Mouse (Mus musculus) kidney, embryonic 14.5 days (tissue): Measurements from ENCODE around the gene Anp32a. TPM values are rescaled to one million over a fixed set of nuclear protein-coding genes. Genes with fewer than 3 reads are reported as not detected.

ENCODE experiments used
- ATAC-seq: fragments of 200-750 bp; cut with Nextera tagmentation; 2 replicates; pipeline ENCODE4 v1.8.0; 2017; ENCODE audit warnings: moderate number of reproducible peaks, mild to moderate bottlenecking, moderate TSS enrichment, moderate library complexity; ENCODE audit not compliant: low FRiP score, low TSS enrichment
- H3K27ac ChIP-seq: fragments of 300-500 bp; sonication (generic); 2 replicates; pipeline ENCODE4 v1.5.1; 2014; ENCODE audit warnings: low read depth, mild to moderate bottlenecking, low read length, moderate library complexity, mixed read lengths
- H3K27me3 ChIP-seq: fragments of 300-500 bp; sonication (generic); 2 replicates; pipeline ENCODE4 v1.6.1; 2014; ENCODE audit warnings: mild to moderate bottlenecking, low read length; ENCODE audit not compliant: control insufficient read depth, insufficient read depth
- H3K36me3 ChIP-seq: fragments of 300-500 bp; sonication (generic); 2 replicates; pipeline ENCODE4 v1.6.1; 2014; ENCODE audit warnings: low read length, mixed read lengths; ENCODE audit not compliant: control insufficient read depth, insufficient read depth
- H3K4me1 ChIP-seq: fragments of 300-500 bp; sonication (generic); 2 replicates; pipeline ENCODE4 v1.6.1; 2014; ENCODE audit warnings: low read length, mixed read lengths; ENCODE audit not compliant: control insufficient read depth, insufficient read depth
- H3K4me2 ChIP-seq: fragments of 300-500 bp; sonication (generic); replicated peaks from 2 replicates; pipeline ENCODE4 v1.6.1; 2014; ENCODE audit warnings: low read depth, mild to moderate bottlenecking, low read length
- H3K4me3 ChIP-seq: fragments of 300-500 bp; sonication (generic); 2 replicates; pipeline ENCODE4 v1.5.1; 2014; ENCODE audit warnings: mild to moderate bottlenecking, low read length
- H3K9ac ChIP-seq: fragments of 300-500 bp; sonication (generic); 2 replicates; pipeline ENCODE4 v1.6.1; 2014; ENCODE audit warnings: low read depth, mild to moderate bottlenecking, low read length, moderate library complexity
- H3K9me3 ChIP-seq: fragments of 300-500 bp; sonication (generic); 2 replicates; pipeline ENCODE4 v1.6.1; 2016; ENCODE audit warnings: low read length; ENCODE audit not compliant: control insufficient read depth
- WGBS: fragments of 180-500 bp; shearing (Covaris S2); extraction: QIAGEN DNeasy Blood & Tissue Kit; methylation state at CpG from one replicate; pipeline ENCODE4 v1.1.7; 2014; 5-methylcytosine and 5-hydroxymethylcytosine counted together
- polyA plus RNA-seq: library from polyadenylated mRNA; unstranded; fragments of >200 nt; fragmentation: Nextera tagmentation; extraction: Ambion mirVana; gene quantifications from 2 replicates; pipeline ENCODE4 v1.2.1, GENCODE M21; 2014

The Anp32a gene
- polyA plus RNA-seq, 1 experiment from 2014 or later, result 155 TPM

DNA sequence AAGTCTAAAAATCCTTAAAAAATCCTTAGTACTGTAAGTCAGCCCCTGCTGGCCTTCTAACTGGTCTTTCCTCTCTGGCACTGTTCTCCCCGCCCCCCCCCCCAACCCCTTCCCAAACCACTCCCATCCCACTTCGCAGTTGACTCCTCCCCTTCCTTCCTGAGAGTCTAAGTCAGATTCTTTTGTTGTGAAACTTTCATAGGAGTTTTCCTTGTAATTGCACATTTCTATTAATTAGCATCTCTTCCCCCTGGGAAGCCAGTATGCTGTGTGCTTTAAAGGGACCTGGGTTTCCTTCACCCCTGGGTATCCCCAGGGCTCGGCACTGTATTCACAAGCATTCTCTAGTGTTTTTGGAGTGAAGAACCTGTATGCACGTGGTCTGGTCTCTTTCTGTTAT, 10.1 kb downstream of the Anp32a start:
- ATAC-seq, result no peak
- no peak overlapping the region for H3K9ac ChIP-seq
- peaks cover 8% of the 10 kb centered on the region for H3K36me3 ChIP-seq
- no peak overlapping the region for H3K4me2 ChIP-seq
- 30% methylated on average over 4 of the region's 4 CpGs for WGBS
- H3K9me3 ChIP-seq, result no peaks in the 10 kb centered on the region
- H3K4me1 ChIP-seq, result peaks cover 32% of the 10 kb centered on the region
- no peaks in the 10 kb centered on the region for H3K27me3 ChIP-seq
- no peak overlapping the region for H3K4me3 ChIP-seq
- H3K27ac ChIP-seq, result no peak overlapping the region

DNA sequence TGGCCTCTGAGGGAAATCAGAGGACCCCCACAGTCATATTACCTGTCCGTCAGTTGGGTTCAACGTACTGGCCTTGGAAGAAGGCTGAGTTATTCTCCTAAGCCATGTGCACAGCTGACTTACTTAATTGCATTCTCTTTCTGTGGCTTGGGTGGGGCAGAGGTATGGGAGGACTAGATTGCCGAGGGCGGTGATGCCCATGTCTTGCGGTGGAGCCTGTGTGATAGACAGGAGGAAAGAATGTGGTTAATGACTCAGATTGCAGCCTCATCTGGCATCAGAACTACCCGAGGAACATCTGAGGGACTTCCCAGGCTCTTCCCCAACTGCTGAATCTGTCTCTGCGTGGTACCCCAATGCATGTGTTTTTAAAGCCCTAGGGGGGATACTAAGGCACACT, 12.7 kb downstream of the Anp32a start:
- Histone ChIP-seq H3K36me3 (peaks cover 15% of the 10 kb centered on the region), H3K4me3 (no peak overlapping the region), H3K9ac (no peak overlapping the region), H3K4me2 (no peak overlapping the region), H3K9me3 (no peaks in the 10 kb centered on the region), H3K27ac (no peak overlapping the region), H3K4me1 (peaks cover 28% of the 10 kb centered on the region), H3K27me3 (no peaks in the 10 kb centered on the region)
- no peak for ATAC-seq
- 66% methylated on average over 7 of the region's 7 CpGs for WGBS

DNA sequence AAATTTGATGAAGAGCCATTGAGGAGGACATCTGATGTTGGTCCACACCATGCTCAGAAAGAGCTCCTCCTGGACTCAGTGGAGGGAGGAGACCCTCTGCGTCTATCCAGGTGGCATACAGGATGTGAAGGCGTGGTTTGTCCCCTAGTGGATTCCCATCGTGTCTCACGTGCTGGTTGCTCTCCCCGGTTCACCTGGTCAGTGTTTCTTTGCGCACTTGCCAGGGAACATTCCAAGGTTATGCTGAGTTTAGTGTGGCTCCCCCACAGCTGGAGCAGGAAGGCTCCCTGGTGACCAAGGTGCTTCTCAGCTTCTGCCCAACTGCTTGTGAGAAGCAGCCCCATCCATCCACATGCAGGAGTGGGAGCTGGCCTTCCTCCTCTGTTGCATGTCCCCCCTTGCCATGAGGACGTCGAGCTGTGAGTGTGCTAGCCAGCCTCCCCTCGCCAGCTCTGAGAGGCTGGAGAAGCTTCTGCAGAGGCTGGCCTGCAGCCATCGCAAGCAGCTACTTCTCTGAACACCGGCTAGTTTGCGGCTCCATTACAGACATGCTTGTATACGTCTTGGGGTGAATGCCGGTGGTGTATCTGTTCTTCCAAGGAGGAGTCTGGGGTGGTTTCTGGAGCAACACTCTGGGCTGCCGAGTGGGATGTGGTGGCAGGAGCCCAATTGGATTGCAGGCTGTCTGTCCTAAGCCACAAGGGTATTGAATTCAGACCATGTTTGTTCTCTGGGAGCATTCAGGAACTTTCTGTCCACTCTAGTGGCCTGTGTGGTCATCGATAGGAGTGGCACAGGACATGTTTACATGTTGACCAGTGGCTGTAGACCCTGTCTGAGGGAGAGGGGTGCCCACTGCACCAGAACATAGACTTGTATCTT, 14.0 kb downstream of the Anp32a start:
- Histone ChIP-seq H3K4me2 (no peak overlapping the region), H3K9ac (no peak overlapping the region), H3K9me3 (no peaks in the 10 kb centered on the region), H3K36me3 (peaks cover 22% of the 10 kb centered on the region), H3K4me3 (no peak overlapping the region), H3K27me3 (no peaks in the 10 kb centered on the region), H3K27ac (no peak overlapping the region), H3K4me1 (peaks cover 21% of the 10 kb centered on the region)
- no peak for ATAC-seq
- 78% methylated on average over 16 of the region's 16 CpGs for WGBS

DNA sequence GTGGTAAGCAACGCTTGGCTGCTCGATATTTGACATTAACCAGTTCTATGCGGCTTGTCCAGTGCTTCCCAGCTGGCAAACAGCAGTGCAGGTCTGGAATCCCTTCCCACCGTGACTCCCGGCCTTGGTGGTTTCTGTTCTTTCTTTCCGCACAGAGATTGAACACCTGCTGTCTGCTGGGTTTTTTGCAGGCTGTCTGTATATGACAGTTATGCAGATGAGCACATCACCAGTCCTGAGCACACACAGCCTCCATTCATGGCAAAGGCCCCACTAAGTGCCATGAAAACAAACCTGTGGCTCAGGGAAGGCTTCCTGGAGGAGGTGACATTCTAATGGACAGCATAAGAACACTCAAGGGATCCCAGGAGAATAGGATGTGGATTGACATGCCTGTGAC, 14.7 kb downstream of the Anp32a start:
- Histone ChIP-seq H3K4me3 (no peak overlapping the region), H3K36me3 (peaks cover 22% of the 10 kb centered on the region), H3K9me3 (no peaks in the 10 kb centered on the region), H3K27ac (no peak overlapping the region), H3K4me1 (peaks cover 19% of the 10 kb centered on the region), H3K27me3 (no peaks in the 10 kb centered on the region), H3K9ac (no peak overlapping the region), H3K4me2 (no peak overlapping the region)
- no peak for ATAC-seq
- 86% methylated on average over 6 of the region's 6 CpGs for WGBS

DNA sequence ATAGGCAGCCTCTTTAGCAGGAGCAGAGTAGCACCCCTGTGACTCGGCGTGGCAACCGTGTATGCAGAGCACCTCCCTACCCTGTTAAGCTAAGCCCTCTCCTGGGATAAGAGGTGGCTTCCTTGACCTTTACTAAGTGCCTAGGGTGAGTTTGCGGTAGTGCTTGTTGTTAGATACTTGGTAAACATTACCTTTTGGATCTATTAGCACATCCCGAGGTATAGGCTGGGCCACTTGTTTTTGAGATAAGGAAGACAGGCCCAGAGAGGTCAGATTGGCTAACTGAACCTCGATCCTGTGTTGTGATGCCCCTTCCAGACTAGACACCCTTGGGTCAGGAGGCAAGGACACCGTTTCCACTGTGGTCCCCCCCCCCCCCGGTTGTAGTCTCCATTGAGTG, 16.5 kb downstream of the Anp32a start:
- Histone ChIP-seq H3K4me1 (peaks cover 35% of the 10 kb centered on the region), H3K27ac (no peak overlapping the region), H3K36me3 (peaks cover 22% of the 10 kb centered on the region), H3K4me2 (no peak overlapping the region), H3K4me3 (no peak overlapping the region), H3K9ac (no peak overlapping the region), H3K27me3 (no peaks in the 10 kb centered on the region), H3K9me3 (no peaks in the 10 kb centered on the region)
- WGBS, result 87% methylated on average over 8 of the region's 8 CpGs
- ATAC-seq, result no peak

DNA sequence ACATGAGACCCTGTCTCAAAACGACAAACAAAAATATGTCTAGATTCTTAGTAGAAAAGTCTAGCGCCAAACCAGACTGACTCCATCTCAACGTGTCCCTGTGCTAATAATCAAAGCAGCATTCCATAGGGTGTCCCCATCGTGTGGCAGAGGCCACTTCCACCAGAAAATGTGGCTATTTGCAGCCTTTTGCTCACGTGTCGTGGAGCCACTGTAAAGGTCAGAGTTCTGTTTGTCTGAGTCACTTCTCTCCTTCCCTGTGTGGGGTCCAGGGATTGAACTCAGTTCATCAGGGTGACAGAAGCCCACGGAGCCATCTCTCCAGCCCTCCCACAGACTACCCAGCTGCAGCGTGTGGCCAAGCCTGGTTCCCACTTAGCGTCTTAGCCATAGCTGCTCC, 17.8 kb downstream of the Anp32a start:
- Histone ChIP-seq H3K27ac (no peak overlapping the region), H3K4me3 (no peak overlapping the region), H3K36me3 (peaks cover 22% of the 10 kb centered on the region), H3K4me2 (no peak overlapping the region), H3K4me1 (peaks cover 48% of the 10 kb centered on the region), H3K9ac (no peak overlapping the region), H3K27me3 (no peaks in the 10 kb centered on the region), H3K9me3 (no peaks in the 10 kb centered on the region)
- WGBS, result 73% methylated on average over 9 of the region's 9 CpGs
- no peak for ATAC-seq

DNA sequence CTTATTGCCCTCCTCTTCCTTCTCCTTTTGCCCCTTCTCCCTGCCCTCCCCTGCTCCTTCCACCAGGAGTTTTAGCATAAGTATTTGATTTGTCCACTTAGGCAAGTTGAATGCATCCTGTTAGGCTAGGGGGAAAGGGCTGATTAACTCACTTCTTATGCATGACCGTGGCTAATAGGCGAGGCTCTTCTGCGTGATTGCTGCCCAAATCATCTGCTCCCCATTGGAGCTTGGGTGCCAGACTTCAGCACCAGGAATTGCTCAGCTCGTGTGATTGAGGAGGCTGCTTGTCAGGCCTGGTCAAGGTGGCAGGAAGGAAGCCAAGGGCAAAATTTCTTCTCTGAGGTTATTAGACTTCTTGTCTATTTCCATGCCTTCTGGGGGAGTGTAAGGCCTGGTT, 19.8 kb downstream of the Anp32a start:
- Histone ChIP-seq H3K36me3 (peaks cover 15% of the 10 kb centered on the region), H3K4me1 (peaks cover 67% of the 10 kb centered on the region), H3K9ac (no peak overlapping the region), H3K27me3 (no peaks in the 10 kb centered on the region), H3K27ac (no peak overlapping the region), H3K4me2 (no peak overlapping the region), H3K9me3 (no peaks in the 10 kb centered on the region), H3K4me3 (no peak overlapping the region)
- ATAC-seq, result no peak
- WGBS, result 47% methylated on average over 4 of the region's 4 CpGs

DNA sequence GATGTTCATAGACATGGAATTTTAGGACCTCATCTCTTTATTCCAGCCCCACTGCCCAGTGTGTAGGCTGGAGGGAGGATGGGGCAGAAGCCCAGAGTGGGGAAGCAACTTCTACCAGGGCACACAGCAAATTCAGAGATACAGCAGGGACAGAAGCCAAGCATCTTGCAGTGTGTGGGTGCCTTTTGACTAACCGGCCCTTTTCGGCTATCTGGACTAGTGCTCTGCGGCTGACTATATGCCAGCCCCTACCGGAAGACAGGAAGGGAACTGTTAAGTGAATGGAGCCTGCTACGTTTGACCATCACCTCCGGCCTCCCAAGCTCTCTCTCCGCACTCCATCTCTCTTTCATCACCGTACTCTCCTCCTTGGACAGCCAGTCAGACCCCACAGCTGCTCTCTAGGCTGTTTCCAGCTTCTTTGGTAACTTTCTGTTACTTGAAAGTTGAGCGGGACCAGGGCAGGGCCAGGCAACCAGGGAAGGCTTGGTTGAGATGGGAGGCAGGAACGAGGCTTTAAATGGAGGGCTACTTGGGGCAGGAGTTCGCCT, 21.8 kb downstream of the Anp32a start:
- WGBS, result 40% methylated on average over 11 of the region's 11 CpGs
- peak overlapping the region; percentile 31; the same call in 1 of the 2 replicates for H3K4me3 ChIP-seq

DNA sequence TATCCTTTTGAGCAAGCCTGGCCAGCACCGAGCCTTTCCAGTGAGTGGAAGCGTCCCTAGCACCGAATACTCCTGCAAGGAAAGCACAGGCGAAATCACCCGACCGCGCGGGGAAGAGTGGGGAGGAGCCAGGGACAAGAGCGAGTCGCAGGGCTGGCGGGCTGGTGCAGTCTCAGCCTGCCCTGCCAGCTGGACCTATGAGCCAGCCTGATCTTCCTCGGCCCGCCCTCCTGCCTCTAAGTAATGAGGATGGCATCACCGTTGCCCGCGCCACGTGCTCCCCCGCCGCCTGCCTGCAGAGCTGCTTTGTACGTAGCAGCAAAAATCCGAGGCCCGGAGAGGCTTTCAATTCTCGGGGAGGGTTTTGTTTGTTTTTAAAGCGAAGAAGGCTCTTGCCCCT, 22.5 kb downstream of the Anp32a start:
- Histone ChIP-seq H3K9me3 (no peaks in the 10 kb centered on the region), H3K9ac (peak overlapping the region; percentile 61; the same call in 1 of the 2 replicates), H3K4me3 (peak overlapping the region; percentile 31), H3K4me1 (peaks cover 86% of the 10 kb centered on the region), H3K27ac (peak overlapping the region; percentile 57), H3K27me3 (no peaks in the 10 kb centered on the region), H3K36me3 (peaks cover 8% of the 10 kb centered on the region), H3K4me2 (peak overlapping the region; percentile 60)
- peak; percentile 94 for ATAC-seq
- 1% methylated on average over 24 of the region's 24 CpGs for WGBS

More for the DNA sequence above, 21.8 kb downstream of the Anp32a start:
- H3K27ac ChIP-seq, result peak overlapping the region; percentile 57
- H3K36me3 ChIP-seq, result peaks cover 13% of the 10 kb centered on the region
- H3K4me2 ChIP-seq, result peak overlapping the region; percentile 60
- H3K27me3 ChIP-seq, result no peaks in the 10 kb centered on the region
- ATAC-seq, result no peak
- H3K9ac ChIP-seq, result peak overlapping the region; percentile 61; the same call in 1 of the 2 replicates
- no peaks in the 10 kb centered on the region for H3K9me3 ChIP-seq
- H3K4me1 ChIP-seq, result peaks cover 82% of the 10 kb centered on the region
